Mouse (Mus musculus): ENCODE measurements around the gene Nr2f2. TPM values are rescaled to one million over a fixed set of nuclear protein-coding genes. Genes with fewer than 3 reads are reported as not detected.

Nr2f2 gene
- polyA plus RNA-seq, 1 experiment, result 193 TPM

GRCm38 (mm10) chr7:70407123-70407522, 40.6 kb upstream of the Nr2f2 start:
- Histone ChIP-seq H3K27me3 (replicated peaks; ENCODE audit: control insufficient read depth, insufficient read depth, low read length) (no peaks in the 10 kb centered on the region), H3K4me3 (ENCODE audit: insufficient read depth, low read depth, low read length) (no peak overlapping the region), H3K36me3 (ENCODE audit: control insufficient read depth, insufficient read depth, low read length) (peaks cover 5% of the 10 kb centered on the region), H3K27ac (ENCODE audit: insufficient read depth, low read depth, low read length) (peak overlapping the region; percentile 49), H3K4me1 (ENCODE audit: control insufficient read depth, insufficient read depth, low read length) (peaks cover 5% of the 10 kb centered on the region)
- DNase-seq, result peak; percentile 92
- TF ChIP-seq CTCF (conservative IDR thresholded peaks at IDR 0.05; ENCODE audit: insufficient read depth, insufficient read length, low read depth, low read length) (no peak), POLR2A (IDR thresholded peaks at IDR 0.05; ENCODE audit: low read depth, low read length) (no peak)
- WGBS, result 32% methylated on average over 11 of the region's 11 CpGs

- TF ChIP-seq CTCF (conservative IDR thresholded peaks at IDR 0.05; ENCODE audit: insufficient read depth, insufficient read length, low read depth, low read length) (no peak), POLR2A (IDR thresholded peaks at IDR 0.05; ENCODE audit: low read depth, low read length) (no peak)
- Histone ChIP-seq H3K36me3 (ENCODE audit: control insufficient read depth, insufficient read depth, low read length) (peaks cover 5% of the 10 kb centered on the region), H3K27ac (ENCODE audit: insufficient read depth, low read depth, low read length) (peak overlapping the region; percentile 61), H3K4me3 (ENCODE audit: insufficient read depth, low read depth, low read length) (no peak overlapping the region), H3K27me3 (replicated peaks; ENCODE audit: control insufficient read depth, insufficient read depth, low read length) (no peaks in the 10 kb centered on the region), H3K4me1 (ENCODE audit: control insufficient read depth, insufficient read depth, low read length) (peaks cover 5% of the 10 kb centered on the region)
- DNase-seq, result peak; percentile 57
- WGBS, result 41% methylated on average over 11 of the region's 11 CpGs
Observed at GRCm38 (mm10) chr7:70406527-70406926, 40.0 kb upstream of the Nr2f2 start.

- Histone ChIP-seq H3K27ac (ENCODE audit: insufficient read depth, low read depth, low read length) (no peak overlapping the region), H3K4me3 (ENCODE audit: insufficient read depth, low read depth, low read length) (no peak overlapping the region), H3K4me1 (ENCODE audit: control insufficient read depth, insufficient read depth, low read length) (peaks cover 5% of the 10 kb centered on the region), H3K36me3 (ENCODE audit: control insufficient read depth, insufficient read depth, low read length) (peaks cover 5% of the 10 kb centered on the region), H3K27me3 (replicated peaks; ENCODE audit: control insufficient read depth, insufficient read depth, low read length) (no peaks in the 10 kb centered on the region)
- DNase-seq, result peak; percentile 35
- WGBS, result 23% methylated on average over 2 of the region's 2 CpGs
- no peak for TF ChIP-seq CTCF (conservative IDR thresholded peaks at IDR 0.05; ENCODE audit: insufficient read depth, insufficient read length, low read depth, low read length)
- no peak for TF ChIP-seq POLR2A (IDR thresholded peaks at IDR 0.05; ENCODE audit: low read depth, low read length)
Observed at GRCm38 (mm10) chr7:70405466-70405865, 38.9 kb upstream of the Nr2f2 start.

GRCm38 (mm10) chr7:70382828-70383227, 16.3 kb upstream of the Nr2f2 start:
- Histone ChIP-seq H3K27me3 (replicated peaks; ENCODE audit: control insufficient read depth, insufficient read depth, low read length) (no peaks in the 10 kb centered on the region), H3K27ac (ENCODE audit: insufficient read depth, low read depth, low read length) (no peak overlapping the region), H3K36me3 (ENCODE audit: control insufficient read depth, insufficient read depth, low read length) (no peaks in the 10 kb centered on the region), H3K4me1 (ENCODE audit: control insufficient read depth, insufficient read depth, low read length) (peaks cover 5% of the 10 kb centered on the region; the same call in 1 of the 2 replicates), H3K4me3 (ENCODE audit: insufficient read depth, low read depth, low read length) (no peak overlapping the region)
- no peak for TF ChIP-seq CTCF (conservative IDR thresholded peaks at IDR 0.05; ENCODE audit: insufficient read depth, insufficient read length, low read depth, low read length)
- 93% methylated on average over 4 of the region's 4 CpGs for WGBS
- DNase-seq, result no peak

GRCm38 (mm10) chr7:70381409-70382244, 15.1 kb upstream of the Nr2f2 start:
- Histone ChIP-seq H3K27me3 (replicated peaks; ENCODE audit: control insufficient read depth, insufficient read depth, low read length) (no peaks in the 10 kb centered on the region), H3K4me1 (ENCODE audit: control insufficient read depth, insufficient read depth, low read length) (peaks cover 5% of the 10 kb centered on the region; the same call in 1 of the 2 replicates), H3K27ac (ENCODE audit: insufficient read depth, low read depth, low read length) (no peak overlapping the region), H3K4me3 (ENCODE audit: insufficient read depth, low read depth, low read length) (no peak overlapping the region), H3K36me3 (ENCODE audit: control insufficient read depth, insufficient read depth, low read length) (no peaks in the 10 kb centered on the region)
- DNase-seq, result no peak
- 87% methylated on average over 14 of the region's 14 CpGs for WGBS
- TF ChIP-seq CTCF (conservative IDR thresholded peaks at IDR 0.05; ENCODE audit: insufficient read depth, insufficient read length, low read depth, low read length), result no peak
- no peak for TF ChIP-seq POLR2A (IDR thresholded peaks at IDR 0.05; ENCODE audit: low read depth, low read length)

GRCm38 (mm10) chr7:70380943-70381342, 14.4 kb upstream of the Nr2f2 start:
- peaks cover 5% of the 10 kb centered on the region; the same call in 1 of the 2 replicates for H3K4me1 ChIP-seq (ENCODE audit: control insufficient read depth, insufficient read depth, low read length)
- H3K27ac ChIP-seq (ENCODE audit: insufficient read depth, low read depth, low read length), result no peak overlapping the region
- TF ChIP-seq CTCF (conservative IDR thresholded peaks at IDR 0.05; ENCODE audit: insufficient read depth, insufficient read length, low read depth, low read length), result no peak
- TF ChIP-seq POLR2A (IDR thresholded peaks at IDR 0.05; ENCODE audit: low read depth, low read length), result no peak
- no peak for DNase-seq
- no peaks in the 10 kb centered on the region for H3K36me3 ChIP-seq (ENCODE audit: control insufficient read depth, insufficient read depth, low read length)
- no peaks in the 10 kb centered on the region for H3K27me3 ChIP-seq (replicated peaks; ENCODE audit: control insufficient read depth, insufficient read depth, low read length)
- 53% methylated on average over 3 of the region's 3 CpGs for WGBS
- H3K4me3 ChIP-seq (ENCODE audit: insufficient read depth, low read depth, low read length), result no peak overlapping the region

- TF ChIP-seq POLR2A (IDR thresholded peaks at IDR 0.05; ENCODE audit: low read depth, low read length), result no peak
- no peak for TF ChIP-seq CTCF (conservative IDR thresholded peaks at IDR 0.05; ENCODE audit: insufficient read depth, insufficient read length, low read depth, low read length)
- Histone ChIP-seq H3K36me3 (ENCODE audit: control insufficient read depth, insufficient read depth, low read length) (no peaks in the 10 kb centered on the region), H3K4me3 (ENCODE audit: insufficient read depth, low read depth, low read length) (no peak overlapping the region), H3K4me1 (ENCODE audit: control insufficient read depth, insufficient read depth, low read length) (peaks cover 5% of the 10 kb centered on the region; the same call in 1 of the 2 replicates), H3K27ac (ENCODE audit: insufficient read depth, low read depth, low read length) (no peak overlapping the region; the same call in 1 of the 2 replicates), H3K27me3 (replicated peaks; ENCODE audit: control insufficient read depth, insufficient read depth, low read length) (no peaks in the 10 kb centered on the region)
- 86% methylated on average over 3 of the region's 3 CpGs for WGBS
- no peak for DNase-seq
Observed at GRCm38 (mm10) chr7:70380246-70380645, 13.7 kb upstream of the Nr2f2 start.
